Mouse (Mus musculus): ENCODE data around the gene Cbarp. TPM values are rescaled to one million over a fixed set of nuclear protein-coding genes. Genes with fewer than 3 reads are reported as not detected.

Cbarp gene
- polyA plus RNA-seq, 1 experiment from 2014 or later: 4.7 TPM

- 93% methylated on average over 12 of the region's 12 CpGs for WGBS
- H3K27me3 ChIP-seq (ENCODE audit: low read depth, poor library complexity, severe bottlenecking): peaks cover 14% of the 10 kb centered on the region
- peaks cover 45% of the 10 kb centered on the region for H3K36me3 ChIP-seq
- H3K4me1 ChIP-seq: peaks cover 70% of the 10 kb centered on the region
- peak overlapping the region; percentile 93; the same call in 1 of the 2 replicates for H3K4me3 ChIP-seq
- H3K9me3 ChIP-seq (replicated peaks): no peaks in the 10 kb centered on the region
- DNase-seq (ENCODE audit: low spot score): no peak
- 0 out of 2 replicates have a peak overlapping the region, but pooled peaks have one; percentile 14 for H3K27ac ChIP-seq
These were observed 3.5 kb upstream of the Cbarp start for GRCm38 (mm10) chr10:80144159-80144558.

DNA sequence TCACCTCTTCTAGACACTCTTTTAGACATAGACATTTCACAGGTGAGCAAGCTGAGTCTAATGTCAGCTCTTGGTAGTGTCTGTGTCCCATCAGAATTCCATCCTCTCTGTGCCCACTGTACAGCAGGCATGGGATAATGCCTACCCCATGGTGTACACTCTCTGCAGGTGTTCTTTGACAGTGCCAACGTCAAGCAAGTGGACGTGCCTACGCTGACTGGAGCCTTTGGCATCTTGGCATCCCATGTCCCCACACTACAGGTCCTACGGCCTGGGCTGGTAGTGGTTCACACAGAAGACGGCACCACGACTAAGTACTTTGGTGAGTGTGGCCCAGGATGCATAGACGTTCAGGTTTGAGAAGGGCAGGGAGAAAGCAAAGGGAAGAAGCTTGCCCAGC, 3.0 kb upstream of the Cbarp start:
- Histone ChIP-seq H3K9me3 (replicated peaks) (no peaks in the 10 kb centered on the region), H3K4me1 (peaks cover 75% of the 10 kb centered on the region), H3K4me3 (peak overlapping the region; percentile 93), H3K36me3 (peaks cover 45% of the 10 kb centered on the region), H3K27ac (no peak overlapping the region), H3K27me3 (ENCODE audit: low read depth, poor library complexity, severe bottlenecking) (peaks cover 19% of the 10 kb centered on the region)
- DNase-seq (ENCODE audit: low spot score): no peak
- 94% methylated on average over 7 of the region's 7 CpGs for WGBS

- Histone ChIP-seq H3K9me3 (replicated peaks) (no peaks in the 10 kb centered on the region), H3K36me3 (peaks cover 38% of the 10 kb centered on the region), H3K27me3 (ENCODE audit: low read depth, poor library complexity, severe bottlenecking) (peaks cover 31% of the 10 kb centered on the region), H3K4me1 (peaks cover 80% of the 10 kb centered on the region), H3K27ac (peak overlapping the region; percentile 88), H3K4me3 (peak overlapping the region; percentile 93)
- DNase-seq (ENCODE audit: low spot score): no peak
- WGBS: 0% methylated on average over 15 of the region's 15 CpGs
These were observed 1.9 kb upstream of the Cbarp start for GRCm38 (mm10) chr10:80142530-80142925.

DNA sequence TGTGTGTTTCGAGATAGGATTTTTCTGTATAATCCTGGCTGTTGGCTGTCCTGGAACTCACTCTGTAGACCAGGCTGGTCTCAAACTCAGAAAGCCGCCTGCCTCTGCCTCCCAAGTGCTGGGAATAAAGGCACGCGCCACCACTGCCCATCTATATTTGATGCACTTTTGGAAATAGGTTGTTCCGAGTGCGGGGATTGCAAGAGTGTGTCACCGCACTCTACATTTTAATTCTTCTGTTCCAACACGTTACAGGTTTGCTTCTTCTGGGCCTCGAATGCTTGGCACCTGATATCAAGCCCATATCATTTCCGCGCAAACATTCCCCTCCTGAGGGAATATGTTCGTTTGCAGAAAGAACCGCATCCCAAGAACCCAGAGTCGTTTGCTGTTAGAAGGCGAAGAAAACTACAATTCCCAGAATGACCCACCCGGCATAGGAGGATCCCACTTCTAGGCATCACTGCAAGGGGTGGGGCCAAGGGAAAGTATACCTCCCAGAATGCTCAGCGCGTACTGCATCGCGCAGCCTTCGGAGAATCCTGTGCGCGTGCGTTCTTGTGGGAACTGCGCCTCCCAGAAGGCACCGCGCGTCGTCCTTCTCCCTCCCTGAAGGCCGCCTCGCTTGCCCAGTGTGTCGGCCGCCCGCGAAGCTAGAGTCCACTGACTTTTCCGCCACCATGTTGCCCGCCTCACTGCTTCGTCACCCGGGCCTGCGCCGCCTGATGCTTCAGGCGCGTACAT, 1.3 kb upstream of the Cbarp start:
- H3K4me3 ChIP-seq: peak overlapping the region; percentile 93
- peaks cover 80% of the 10 kb centered on the region for H3K4me1 ChIP-seq
- H3K27me3 ChIP-seq (ENCODE audit: low read depth, poor library complexity, severe bottlenecking): peaks cover 36% of the 10 kb centered on the region
- H3K36me3 ChIP-seq: peaks cover 38% of the 10 kb centered on the region
- H3K27ac ChIP-seq: peak overlapping the region; percentile 88
- DNase-seq (ENCODE audit: low spot score): peak; percentile 92
- 2% methylated on average over 43 of the region's 43 CpGs for WGBS
- no peaks in the 10 kb centered on the region for H3K9me3 ChIP-seq (replicated peaks)

- H3K4me1 ChIP-seq: peaks cover 80% of the 10 kb centered on the region
- under 1% methylated on average over 29 of the region's 29 CpGs for WGBS
- H3K36me3 ChIP-seq: peaks cover 34% of the 10 kb centered on the region
- peaks cover 44% of the 10 kb centered on the region for H3K27me3 ChIP-seq (ENCODE audit: low read depth, poor library complexity, severe bottlenecking)
- no peaks in the 10 kb centered on the region for H3K9me3 ChIP-seq (replicated peaks)
- peak overlapping the region; percentile 88 for H3K27ac ChIP-seq
- DNase-seq (ENCODE audit: low spot score): peak; percentile 94
- peak overlapping the region; percentile 93 for H3K4me3 ChIP-seq
These were observed 608 bp upstream of the Cbarp start for GRCm38 (mm10) chr10:80141243-80141642.

DNA sequence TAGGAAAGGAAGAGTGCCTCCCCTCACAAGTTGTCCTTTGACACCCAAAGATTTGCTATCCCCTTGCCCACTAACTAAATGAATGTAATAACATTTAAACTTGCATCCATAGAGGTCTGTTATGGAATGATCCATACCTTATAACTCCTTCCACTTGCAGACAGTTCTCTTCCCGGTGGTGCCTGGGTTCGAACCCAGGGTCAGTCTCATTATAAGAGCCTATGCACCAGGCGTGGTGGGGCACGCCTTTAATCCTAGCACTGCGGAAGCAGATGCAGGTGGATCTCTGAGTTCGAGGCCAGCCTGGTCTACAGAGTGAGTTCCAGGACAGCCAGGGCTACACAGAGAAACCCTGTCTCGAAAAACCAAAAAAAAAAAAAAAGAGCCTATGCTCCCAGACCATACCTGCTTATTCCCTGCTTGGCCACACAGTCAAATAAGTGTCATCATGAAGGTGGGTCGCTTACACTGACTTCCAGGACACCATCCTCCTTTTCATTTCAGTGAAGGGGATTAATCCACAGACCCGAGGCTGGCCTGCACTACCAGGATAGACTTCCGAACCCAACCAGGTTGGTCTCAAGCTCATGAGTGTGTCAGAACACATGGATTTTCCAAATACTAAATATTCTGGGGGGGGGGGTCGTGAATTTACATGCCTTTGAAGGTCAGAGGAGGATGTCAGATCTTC, 515 bp downstream of the Cbarp start:
- no peak for DNase-seq (ENCODE audit: low spot score)
- Histone ChIP-seq H3K9me3 (replicated peaks) (0 out of 2 replicates have a peak, but pooled peaks cover 2% of the 10 kb centered on the region), H3K27ac (no peak overlapping the region), H3K36me3 (peaks cover 33% of the 10 kb centered on the region), H3K4me1 (peaks cover 71% of the 10 kb centered on the region), H3K4me3 (peak overlapping the region; percentile 85; the same call in 1 of the 2 replicates), H3K27me3 (ENCODE audit: low read depth, poor library complexity, severe bottlenecking) (peaks cover 55% of the 10 kb centered on the region)
- WGBS: 75% methylated on average over 11 of the region's 11 CpGs

DNA sequence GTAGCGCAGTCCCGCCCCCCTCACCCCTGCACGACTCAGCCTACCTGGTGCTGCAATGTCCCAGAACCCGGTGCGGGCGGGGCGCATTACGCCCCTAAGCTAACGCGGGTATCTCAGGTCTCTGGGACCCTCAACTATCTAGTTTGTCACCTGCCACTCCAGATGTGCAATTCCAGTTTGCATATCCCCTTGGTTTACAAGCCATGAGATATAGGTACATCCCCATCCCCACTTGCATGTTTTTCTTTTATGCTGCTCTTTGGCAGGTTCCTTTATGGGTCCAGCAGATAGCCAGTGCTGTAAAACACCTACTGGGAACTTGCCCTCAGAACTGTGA, 1.2 kb downstream of the Cbarp start:
- Histone ChIP-seq H3K4me1 (peaks cover 67% of the 10 kb centered on the region), H3K36me3 (peaks cover 33% of the 10 kb centered on the region), H3K9me3 (replicated peaks) (0 out of 2 replicates have a peak, but pooled peaks cover 2% of the 10 kb centered on the region), H3K4me3 (peak overlapping the region; percentile 85), H3K27me3 (ENCODE audit: low read depth, poor library complexity, severe bottlenecking) (peaks cover 62% of the 10 kb centered on the region), H3K27ac (peak overlapping the region; percentile 88)
- WGBS: 2% methylated on average over 9 of the region's 10 CpGs
- DNase-seq (ENCODE audit: low spot score): peak; percentile 77

GRCm38 (mm10) chr10:80138553-80139438, 1.8 kb downstream of the Cbarp start, which contains the start of gene Atp5d:
TSS of gene Atp5d (plus strand) at chr10:80138632.
- H3K9me3 ChIP-seq (replicated peaks): 0 out of 2 replicates have a peak, but pooled peaks cover 2% of the 10 kb centered on the region
- peak within 1 kb of the TSS; percentile 85 for H3K4me3 ChIP-seq
- DNase-seq (ENCODE audit: low spot score): peak; percentile 62
- H3K4me1 ChIP-seq: peaks cover 67% of the 10 kb centered on the region
- peaks cover 67% of the 10 kb centered on the region for H3K27me3 ChIP-seq (ENCODE audit: low read depth, poor library complexity, severe bottlenecking)
- WGBS: under 1% methylated on average over 87 of the region's 94 CpGs
- H3K27ac ChIP-seq: peak within 1 kb of the TSS; percentile 88
- peaks cover 33% of the 10 kb centered on the region for H3K36me3 ChIP-seq

DNA sequence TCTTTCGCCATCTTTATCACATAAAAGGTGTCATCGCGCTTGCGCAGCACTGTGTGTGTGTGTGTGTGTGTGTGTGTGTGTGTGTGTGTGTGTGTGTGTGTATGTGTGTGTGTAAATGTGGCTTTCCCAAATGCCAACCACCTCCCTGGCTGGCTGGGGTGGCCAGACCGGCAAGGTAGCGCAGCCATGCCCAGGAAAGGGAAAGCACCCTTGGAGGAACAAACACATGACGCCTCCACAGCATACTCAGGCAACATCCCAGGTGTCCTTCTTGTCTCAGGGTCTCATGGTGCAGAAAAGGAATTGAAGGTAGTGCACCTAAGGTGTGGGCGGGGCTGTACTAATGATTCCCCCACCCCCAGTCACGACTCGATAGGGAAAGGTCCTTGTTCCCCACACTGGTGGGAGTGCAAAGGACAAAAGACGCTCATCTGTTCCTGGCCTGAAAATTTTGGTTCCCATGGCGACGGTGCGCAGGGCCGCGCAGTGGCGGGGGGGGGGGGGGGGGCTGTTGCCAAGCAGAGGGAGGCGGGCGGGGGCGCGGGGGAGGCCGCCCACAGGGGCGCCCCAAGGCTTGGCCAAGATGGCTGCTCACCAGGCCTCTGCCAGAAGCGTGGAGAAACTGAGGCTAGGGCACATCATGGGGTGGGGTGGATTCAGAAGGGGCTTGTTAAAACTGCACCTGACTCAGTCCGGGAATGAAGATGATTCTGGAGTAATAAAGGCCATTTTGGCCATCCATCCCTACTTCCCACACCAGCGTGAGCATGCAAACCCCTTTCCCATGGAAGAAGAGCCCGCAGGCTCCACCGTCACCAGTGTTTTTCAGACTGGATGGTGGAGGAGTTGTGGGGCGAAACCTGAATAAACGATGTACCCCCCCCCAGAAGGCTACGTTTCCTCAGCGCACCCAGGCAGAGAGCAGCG, 2.7 kb downstream of the Cbarp start:
- WGBS: 6% methylated on average over 33 of the region's 33 CpGs
- H3K36me3 ChIP-seq: peaks cover 37% of the 10 kb centered on the region
- DNase-seq (ENCODE audit: low spot score): peak; percentile 50
- peak overlapping the region; percentile 88 for H3K27ac ChIP-seq
- peaks cover 60% of the 10 kb centered on the region for H3K4me1 ChIP-seq
- peaks cover 71% of the 10 kb centered on the region for H3K27me3 ChIP-seq (ENCODE audit: low read depth, poor library complexity, severe bottlenecking)
- peak overlapping the region; percentile 85 for H3K4me3 ChIP-seq
- H3K9me3 ChIP-seq (replicated peaks): 0 out of 2 replicates have a peak, but pooled peaks cover 2% of the 10 kb centered on the region

DNA sequence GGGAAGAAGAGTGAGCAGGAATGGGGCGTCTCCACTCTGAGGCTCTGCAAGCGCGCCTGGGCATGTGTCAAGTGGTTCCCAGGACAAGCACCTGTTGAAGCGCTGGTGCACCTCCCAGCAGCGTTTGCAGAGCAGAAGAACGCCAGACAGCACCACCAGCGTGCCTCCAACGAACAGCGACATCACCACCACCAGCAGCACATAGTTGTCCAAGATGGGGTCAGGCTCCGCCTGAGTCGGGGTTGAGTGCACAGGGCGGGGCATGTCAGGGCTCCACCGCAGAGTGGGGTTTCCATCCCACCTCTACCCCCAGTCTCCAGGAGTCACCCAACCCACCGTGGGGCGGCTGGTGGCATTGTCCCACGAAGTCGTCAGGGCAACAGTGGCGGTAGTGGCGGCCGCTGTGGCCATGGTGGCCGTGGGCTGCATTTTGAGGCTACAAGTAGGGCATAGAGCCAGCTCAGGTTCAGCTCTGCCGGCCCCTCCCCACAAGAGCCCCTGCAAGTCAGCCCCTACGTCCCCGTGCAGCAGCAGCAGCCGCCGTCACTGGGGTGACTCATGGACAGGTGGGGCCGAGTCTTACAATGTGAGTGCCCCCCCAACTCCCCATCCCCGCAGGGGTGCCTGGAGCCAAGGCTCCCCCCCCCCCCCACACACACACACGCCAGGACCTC, 3.5 kb downstream of the Cbarp start:
- peak; percentile 47 for DNase-seq (ENCODE audit: low spot score)
- Histone ChIP-seq H3K27ac (peak overlapping the region; percentile 88), H3K9me3 (replicated peaks) (0 out of 2 replicates have a peak, but pooled peaks cover 2% of the 10 kb centered on the region), H3K4me3 (peak overlapping the region; percentile 85), H3K4me1 (peaks cover 61% of the 10 kb centered on the region), H3K36me3 (peaks cover 45% of the 10 kb centered on the region), H3K27me3 (ENCODE audit: low read depth, poor library complexity, severe bottlenecking) (peaks cover 74% of the 10 kb centered on the region)
- 6% methylated on average over 29 of the region's 29 CpGs for WGBS

All from limb, embryonic 10.5 days (tissue).